Mouse (Mus musculus): ENCODE results near the gene Aqr.

Gene Aqr

GRCm38 (mm10) chr2:114135777-114136176 is 51.0 kb downstream of the Aqr start:
- DNase-seq, result no peak

- no peak for DNase-seq
These were observed 53.5 kb downstream of the Aqr start for GRCm38 (mm10) chr2:114133355-114133754.

DNA sequence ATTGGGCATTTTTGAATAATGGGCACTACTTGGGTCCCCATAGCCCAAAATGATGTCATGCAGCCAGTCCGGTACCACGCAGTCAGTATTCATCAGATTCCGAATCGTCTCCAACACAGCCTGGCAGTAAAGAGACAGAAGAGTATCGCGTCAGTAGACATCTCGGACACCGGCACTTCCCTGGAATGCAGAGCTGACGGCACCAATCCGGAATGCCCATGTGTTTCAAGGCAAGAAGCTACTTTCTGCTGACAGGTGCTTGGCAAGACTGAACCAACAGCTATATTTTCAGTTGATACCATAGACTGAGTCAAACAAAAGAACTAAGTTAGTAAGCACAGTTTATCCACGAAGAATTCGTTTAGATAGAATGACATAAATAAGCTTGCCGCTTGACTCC is 56.2 kb downstream of the Aqr start:
- no peak for DNase-seq

DNA sequence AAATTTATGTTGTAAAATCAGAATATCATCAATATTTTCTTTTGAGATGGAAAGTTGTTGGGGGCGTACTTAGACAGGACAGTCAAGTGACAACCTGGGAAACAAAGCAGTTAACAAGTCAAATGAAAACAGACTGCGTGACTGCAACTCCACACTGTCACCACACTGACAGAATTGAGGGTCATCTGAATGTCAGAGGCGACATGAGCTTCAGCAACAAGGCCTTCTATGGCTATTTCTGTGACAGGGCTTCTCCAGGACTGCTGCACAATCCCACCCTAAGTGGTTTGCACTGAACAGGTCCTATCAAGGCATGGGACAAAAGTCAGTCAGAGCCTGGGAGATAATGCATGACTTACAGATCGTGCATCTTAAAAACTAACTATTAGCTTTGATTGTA is 63.5 kb downstream of the Aqr start:
- DNase-seq, result no peak

DNA sequence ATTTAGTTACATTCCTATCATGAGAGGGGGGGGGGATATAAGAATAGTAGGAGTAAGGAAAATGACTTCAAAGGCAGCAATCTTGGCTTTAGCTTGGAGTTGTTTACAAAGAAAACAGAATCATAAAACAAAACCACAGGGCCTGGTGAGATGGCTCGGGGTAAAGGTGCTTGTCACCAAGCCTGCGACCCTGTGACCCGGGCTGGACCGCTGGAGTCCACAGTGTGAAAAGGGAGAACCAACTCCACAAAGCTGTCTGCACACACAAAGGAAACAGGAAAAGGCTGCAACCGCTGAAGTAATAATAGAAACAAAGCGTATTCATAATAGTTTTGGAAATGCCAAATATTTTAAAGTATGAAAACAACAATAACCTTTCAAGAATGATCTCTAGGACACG is 67.4 kb downstream of the Aqr start:
- DNase-seq, result no peak

- DNase-seq, result no peak
These were observed 69.2 kb downstream of the Aqr start for GRCm38 (mm10) chr2:114117665-114118064.

- DNase-seq, result no peak
These were observed 69.6 kb downstream of the Aqr start for GRCm38 (mm10) chr2:114117235-114117634.

DNA sequence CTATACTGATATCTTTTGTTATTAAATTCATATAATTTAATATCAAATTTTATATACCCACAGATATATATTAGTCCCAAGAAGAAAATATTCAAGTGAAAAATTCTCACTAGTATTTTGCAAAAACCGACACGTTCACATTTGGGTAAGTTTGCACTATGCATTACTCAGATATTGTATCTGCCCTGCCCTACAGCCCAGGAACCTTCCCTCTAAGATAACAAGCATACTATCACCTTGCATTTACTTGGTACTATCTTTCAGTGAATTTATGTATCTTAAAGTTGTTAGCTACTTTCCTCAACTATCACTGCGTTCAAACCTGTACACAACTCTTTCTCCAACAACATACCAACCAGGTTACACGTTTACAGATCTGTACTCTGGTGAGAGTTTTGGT is 71.3 kb downstream of the Aqr start:
- DNase-seq, result no peak

DNA sequence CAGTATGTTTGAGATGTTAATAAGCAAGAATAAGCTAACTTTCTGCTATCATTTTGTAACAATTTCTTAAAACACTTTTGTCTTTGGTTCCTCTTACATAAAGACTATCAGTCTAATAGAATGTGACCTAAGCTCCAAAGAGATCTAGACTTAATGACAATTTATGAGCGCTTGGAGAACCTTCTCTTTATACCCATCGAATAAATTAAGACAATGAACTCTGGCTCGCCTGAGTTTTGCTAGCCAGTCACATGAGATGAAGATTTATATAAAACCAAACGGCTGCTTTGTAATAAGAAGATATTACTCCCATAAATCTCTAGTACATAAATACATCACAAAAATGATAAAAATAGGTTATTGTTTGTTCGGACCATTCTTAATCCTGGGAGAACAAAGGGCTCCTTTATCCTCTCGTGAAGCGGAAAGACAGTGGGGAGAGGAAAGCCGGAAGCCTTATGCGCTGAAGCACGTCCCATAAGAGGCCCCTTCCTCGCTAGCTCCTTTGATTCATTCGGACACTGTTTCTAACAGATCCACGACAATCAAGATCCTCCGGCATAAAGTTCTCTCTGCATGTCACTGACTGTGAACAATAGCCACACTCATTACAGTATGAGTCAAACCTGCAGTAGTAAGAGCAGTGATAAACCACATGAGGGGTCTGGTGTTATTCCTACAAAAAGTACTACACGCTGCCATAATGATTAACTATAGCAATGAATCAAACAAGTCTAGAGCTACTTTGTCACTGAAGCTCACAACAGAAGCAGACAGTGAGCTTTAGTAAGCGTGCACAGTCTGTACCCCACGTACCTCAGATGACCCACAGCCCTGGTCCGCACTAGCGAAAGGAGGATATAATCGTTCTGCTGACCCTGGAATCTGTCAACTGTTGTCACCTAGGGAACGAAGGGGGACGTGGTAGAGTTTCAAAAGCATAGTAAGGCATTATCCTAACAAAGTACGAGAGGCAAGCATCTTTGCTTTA is 79.2 kb downstream of the Aqr start:
- no peak for DNase-seq

DNA sequence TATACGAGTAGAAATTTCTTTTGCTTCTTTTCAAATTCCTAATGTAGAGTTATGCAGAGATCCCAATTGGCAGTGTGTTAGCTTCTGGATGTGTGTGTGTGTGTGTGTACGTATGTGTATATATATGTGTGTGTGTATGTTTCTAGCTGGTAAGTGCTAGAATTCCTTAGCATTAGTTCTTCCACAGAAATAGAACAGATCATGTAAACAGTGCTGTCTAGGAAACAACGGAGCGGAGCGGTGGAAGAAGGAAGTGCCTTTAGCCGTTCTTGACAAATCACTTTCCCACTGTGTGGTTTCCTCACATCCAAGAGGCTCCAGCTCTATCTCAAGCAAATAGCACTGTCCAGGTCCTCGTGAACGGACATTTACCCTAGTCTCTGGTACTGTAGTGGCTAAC is 80.4 kb downstream of the Aqr start:
- DNase-seq, result no peak

- no peak for DNase-seq
These were observed 84.4 kb downstream of the Aqr start for GRCm38 (mm10) chr2:114102471-114102870.

- DNase-seq, result no peak
These were observed 86.0 kb downstream of the Aqr start for GRCm38 (mm10) chr2:114100834-114101233.

DNA sequence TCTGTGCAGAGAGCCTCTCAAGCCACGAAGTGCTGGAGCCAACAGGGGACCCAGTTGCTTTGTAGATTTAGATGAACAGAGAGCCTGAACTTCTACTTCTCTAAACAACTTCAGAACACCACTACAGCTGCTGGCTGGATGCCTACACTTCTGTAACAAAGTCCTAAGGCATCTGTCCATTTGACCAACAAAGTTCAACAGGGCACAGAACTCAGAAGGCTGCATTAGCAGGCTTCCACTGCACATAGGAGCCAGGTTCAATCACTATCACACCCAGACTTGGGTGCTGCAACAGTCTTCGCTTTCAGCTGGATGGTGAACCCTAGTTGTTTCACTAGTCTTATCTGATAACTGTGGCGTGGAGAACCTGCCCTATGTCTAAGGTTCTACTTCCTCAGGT is 87.0 kb downstream of the Aqr start:
- DNase-seq, result no peak

- DNase-seq, result no peak
These were observed 87.7 kb downstream of the Aqr start for GRCm38 (mm10) chr2:114099109-114099508.

- DNase-seq, result no peak
These were observed 89.2 kb downstream of the Aqr start for GRCm38 (mm10) chr2:114097627-114098026.

DNA sequence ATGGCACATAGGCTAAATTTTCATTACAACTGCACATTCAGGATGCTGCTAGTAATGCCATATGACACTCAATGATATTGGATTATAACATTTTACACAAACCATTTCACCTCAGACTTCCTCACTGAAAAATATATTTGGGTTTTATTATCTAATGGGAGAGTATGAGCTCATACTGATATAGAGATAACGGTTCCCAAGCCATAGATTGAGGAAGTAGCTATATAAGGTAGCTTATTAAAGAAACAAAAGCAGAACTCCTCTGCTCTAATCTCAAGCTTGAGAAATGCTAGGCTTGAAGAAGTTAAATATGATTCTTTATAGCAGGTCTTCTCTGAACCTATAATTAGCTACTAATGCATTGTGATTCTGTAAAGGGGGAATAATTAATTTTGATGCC is 90.3 kb downstream of the Aqr start:
- DNase-seq, result no peak

DNA sequence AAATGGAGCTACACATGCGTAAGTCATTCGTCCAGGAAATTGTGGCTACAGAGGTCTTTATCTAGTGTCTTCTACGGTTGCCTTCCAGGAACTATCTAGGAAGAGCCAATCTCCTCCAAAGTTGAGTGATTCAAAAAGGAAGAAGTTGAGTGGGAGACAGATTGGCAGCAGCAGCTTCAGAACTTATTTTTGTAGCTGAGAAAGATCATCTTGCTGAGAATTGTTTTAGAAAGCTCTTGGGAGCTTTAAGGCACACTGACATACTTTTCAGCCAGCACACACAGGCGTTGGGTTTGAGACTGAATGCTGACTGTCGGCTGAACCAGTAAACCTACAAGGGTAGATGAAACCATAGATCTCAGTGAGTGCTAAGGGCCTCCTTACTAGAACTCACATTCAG is 91.5 kb downstream of the Aqr start:
- no peak for DNase-seq

DNA sequence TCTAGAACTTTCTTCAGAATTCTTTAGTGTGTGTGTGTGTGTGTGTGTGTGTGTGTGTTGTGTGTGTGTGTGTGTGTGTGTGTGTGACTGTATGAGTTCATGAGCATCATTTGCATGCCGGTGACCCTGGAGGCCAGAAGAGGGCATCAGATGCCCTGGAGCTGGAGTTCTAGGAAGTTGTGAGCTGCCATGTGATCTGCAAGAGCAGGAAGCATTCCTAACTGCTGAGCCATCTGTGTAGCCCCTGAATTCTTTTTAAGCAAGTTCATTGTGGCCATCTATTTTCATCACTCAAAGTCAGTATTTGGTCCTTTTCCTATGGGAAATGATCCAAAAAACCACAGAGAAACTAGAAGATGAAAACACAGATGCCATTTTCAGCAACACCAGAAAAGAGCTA is 92.1 kb downstream of the Aqr start:
- DNase-seq, result no peak

DNA sequence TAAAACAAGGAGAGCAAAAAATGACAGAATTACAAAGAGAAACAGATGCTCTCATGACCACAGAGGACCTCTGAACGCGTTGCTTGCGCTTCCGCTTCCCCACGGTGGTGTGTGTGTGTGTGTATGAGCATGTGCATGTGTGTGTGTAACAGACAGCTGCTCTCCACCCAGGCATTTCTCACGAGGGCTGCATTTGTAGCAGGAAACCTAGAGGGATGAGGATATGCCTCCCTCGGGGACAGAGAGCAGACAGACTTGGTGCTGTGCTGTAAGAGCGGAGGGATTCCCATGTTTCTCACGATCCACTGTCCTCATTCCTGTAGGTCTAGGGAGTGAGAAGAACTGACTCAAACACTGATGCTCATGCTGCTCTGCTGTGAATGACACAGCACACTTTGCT is 93.2 kb downstream of the Aqr start:
- DNase-seq, result peak in 1 of 2 experiments; percentile 23

GRCm38 (mm10) chr2:114089862-114090261 is 97.0 kb downstream of the Aqr start:
- DNase-seq, result no peak

- no peak for DNase-seq
These were observed 99.6 kb downstream of the Aqr start for GRCm38 (mm10) chr2:114087271-114087670.

- DNase-seq, result no peak
These were observed 114.9 kb downstream of the Aqr start for GRCm38 (mm10) chr2:114071876-114072275.

DNA sequence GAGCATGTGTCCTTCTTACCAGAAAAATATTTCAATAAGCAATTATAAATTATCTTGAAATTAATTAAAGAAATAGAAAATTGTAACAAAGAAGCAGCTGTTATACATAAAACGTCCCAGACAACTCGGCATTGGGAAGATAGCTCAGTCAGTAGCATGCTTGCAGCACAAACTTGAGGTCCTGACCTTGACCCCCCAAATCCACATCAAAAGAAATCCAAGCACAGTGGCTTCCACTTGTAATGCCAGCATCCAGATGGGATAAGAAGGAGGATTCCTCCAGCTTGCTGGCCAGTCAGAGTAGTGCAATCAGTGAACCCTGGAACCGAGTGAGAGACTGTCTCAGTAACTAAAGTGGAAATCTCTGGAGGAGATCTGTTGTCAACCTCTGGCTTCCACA is 120.6 kb downstream of the Aqr start:
- DNase-seq, result no peak

DNA sequence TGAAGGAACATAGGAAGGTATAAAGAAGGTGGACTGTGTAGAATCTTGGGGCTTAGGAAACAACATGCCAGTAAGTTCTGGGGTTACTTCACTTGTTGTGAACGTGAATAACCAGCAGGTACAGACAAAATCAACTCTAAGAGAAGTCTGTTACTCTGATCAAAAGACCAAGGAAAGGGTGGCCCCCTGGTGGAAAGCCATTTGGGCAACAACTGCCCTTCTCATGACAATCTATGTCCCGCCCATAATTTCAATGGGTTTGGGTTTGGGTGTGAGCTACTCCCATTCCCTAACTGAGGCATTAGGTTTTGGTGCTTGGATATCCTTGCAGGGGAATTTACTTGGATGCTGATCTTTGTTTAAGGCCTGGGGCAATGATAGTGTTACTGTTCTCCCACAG is 122.8 kb downstream of the Aqr start:
- no peak for DNase-seq

DNA sequence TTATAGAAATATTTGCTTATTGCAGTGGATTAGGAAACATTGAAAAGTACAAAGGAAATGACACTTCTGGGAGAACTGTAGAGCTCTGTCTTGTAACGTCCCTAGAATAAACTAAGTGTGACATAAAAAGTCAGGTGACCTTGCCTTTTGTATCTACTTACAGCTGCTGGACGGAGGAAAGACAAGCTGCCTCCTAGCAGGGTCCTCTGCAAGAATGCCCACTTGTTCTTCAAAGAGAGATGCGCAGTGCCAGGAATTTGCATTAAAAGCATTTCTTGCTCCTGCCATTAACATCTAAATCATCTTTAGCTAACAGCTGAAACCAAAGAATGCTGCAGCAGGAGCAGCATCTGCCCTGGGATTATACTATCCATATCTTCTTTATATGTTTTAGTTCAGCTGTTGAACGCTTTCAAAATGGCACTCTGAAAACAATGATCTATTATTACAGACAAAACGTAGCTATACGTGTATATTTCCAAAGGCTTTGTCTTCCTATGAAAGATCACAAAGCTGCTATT is 126.7 kb downstream of the Aqr start:
- DNase-seq, result no peak

Data from lung, postnatal 4 days (tissue).